Mouse (Mus musculus) olfactory bulb, adult 2 months (tissue): ENCODE data around the gene Olig1.

Experiments
- CTCF ChIP-seq: fragments of 200-500 bp; IDR thresholded peaks from 2 replicates; pipeline ENCODE4 v1.5.1; 2012; ENCODE audit warnings: low read depth, mild to moderate bottlenecking, low read length, moderate library complexity; ENCODE audit not compliant: insufficient read depth
- POLR2A ChIP-seq: fragments of 200-500 bp; IDR thresholded peaks from 2 replicates; pipeline ENCODE4 v1.6.1; 2012; ENCODE audit warnings: mild to moderate bottlenecking, low read depth, low read length, moderate library complexity; ENCODE audit not compliant: insufficient read depth

DNA sequence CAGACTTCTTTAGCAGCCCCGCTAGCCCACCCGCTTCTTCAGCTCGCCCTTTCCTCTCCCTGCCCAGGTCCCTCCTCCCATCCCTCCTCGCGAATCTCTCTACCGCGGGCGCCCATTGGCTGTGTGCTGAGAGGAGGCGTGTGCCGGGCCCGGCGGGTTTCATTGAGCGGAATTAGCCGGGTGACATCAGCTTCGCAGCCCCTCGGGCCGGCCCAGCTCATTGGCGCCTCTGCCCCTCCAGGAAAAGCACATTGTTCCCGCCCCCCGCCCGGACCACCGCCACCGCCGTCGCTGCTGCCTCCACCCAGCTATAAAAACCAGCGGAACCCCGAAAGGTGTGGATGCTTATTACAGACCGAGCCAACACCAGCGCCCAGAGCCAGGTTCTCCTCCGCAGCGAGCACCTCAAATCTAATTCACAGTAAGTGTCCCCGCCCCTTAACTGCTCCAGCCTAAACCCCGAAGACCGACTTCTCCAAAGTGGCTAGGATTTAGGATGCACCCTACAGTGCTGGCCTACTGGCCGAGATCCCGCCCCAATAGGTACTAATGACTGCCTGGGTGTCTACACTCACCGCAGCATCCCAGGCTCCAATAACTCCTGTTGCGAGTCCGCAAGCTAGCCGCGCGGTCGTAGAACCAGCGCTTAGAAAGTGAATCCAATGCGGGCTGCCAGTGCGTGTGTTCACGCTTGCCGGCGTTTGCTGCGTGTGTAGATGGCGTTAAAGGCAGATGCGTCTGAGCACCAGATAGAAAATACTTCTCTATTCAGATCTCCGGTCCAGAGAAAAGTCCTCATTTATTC, 44.1 kb upstream of the Olig1 start, which contains the start of gene Olig2:
- TF ChIP-seq CTCF (no peak), POLR2A (no peak)
